Mouse (Mus musculus) neural tube, embryonic 12.5 days (tissue): ENCODE measurements around the gene Arid5a. TPM values are rescaled to one million over a fixed set of nuclear protein-coding genes. Genes with fewer than 3 reads are reported as not detected.

Experiments
- ATAC-seq: fragments of 200-750 bp; cut with Nextera tagmentation; 2 replicates; pipeline ENCODE4 v1.8.0; 2017; ENCODE audit warnings: low read depth, mild to moderate bottlenecking, moderate TSS enrichment, moderate library complexity; ENCODE audit not compliant: low FRiP score
- H3K27ac ChIP-seq: fragments of 300-500 bp; sonication (generic); 2 replicates; pipeline ENCODE4 v1.5.1; 2016
- H3K27me3 ChIP-seq: fragments of 300-500 bp; sonication (generic); replicated peaks from 2 replicates; pipeline ENCODE4 v1.6.1; 2016; ENCODE audit warnings: mild to moderate bottlenecking
- H3K36me3 ChIP-seq: fragments of 300-500 bp; sonication (generic); 2 replicates; pipeline ENCODE4 v1.6.1; 2016; ENCODE audit warnings: mild to moderate bottlenecking
- H3K4me1 ChIP-seq: fragments of 300-500 bp; sonication (generic); 2 replicates; pipeline ENCODE4 v1.6.1; 2016
- H3K4me2 ChIP-seq: fragments of 300-500 bp; sonication (generic); replicated peaks from 2 replicates; pipeline ENCODE4 v1.6.1; 2016; ENCODE audit warnings: mild to moderate bottlenecking
- H3K4me3 ChIP-seq: fragments of 300-500 bp; sonication (generic); 2 replicates; pipeline ENCODE4 v1.5.1; 2016
- H3K9ac ChIP-seq: fragments of 300-500 bp; sonication (generic); 2 replicates; pipeline ENCODE4 v1.6.1; 2016; ENCODE audit warnings: mild to moderate bottlenecking
- H3K9me3 ChIP-seq: fragments of 300-500 bp; sonication (generic); 2 replicates; pipeline ENCODE4 v1.6.1; 2016; ENCODE audit warnings: mild to moderate bottlenecking
- WGBS: fragments of 180-500 bp; shearing (Covaris S2); methylation state at CpG from one replicate; pipeline ENCODE4 v1.1.7; 2016; 5-methylcytosine and 5-hydroxymethylcytosine counted together
- polyA plus RNA-seq: library from polyadenylated mRNA; unstranded; fragments of >200 nt; fragmentation: Nextera tagmentation; extraction: Ambion mirVana; gene quantifications from 2 replicates; pipeline ENCODE4 v1.2.1, GENCODE M21; 2016

Arid5a gene
- polyA plus RNA-seq, 1 experiment from 2014 or later = 5.2 TPM

- no peak overlapping the region for H3K27ac ChIP-seq
- 90% methylated on average over 11 of the region's 11 CpGs for WGBS
- no peak overlapping the region for H3K4me2 ChIP-seq
- peaks cover 2% of the 10 kb centered on the region; the same call in 1 of the 2 replicates for H3K27me3 ChIP-seq
- H3K4me1 ChIP-seq = no peaks in the 10 kb centered on the region
- peaks cover 1% of the 10 kb centered on the region; the same call in 1 of the 2 replicates for H3K36me3 ChIP-seq
- no peak overlapping the region for H3K4me3 ChIP-seq
- no peak overlapping the region for H3K9ac ChIP-seq
- H3K9me3 ChIP-seq = no peaks in the 10 kb centered on the region
- no peak for ATAC-seq
These were observed 7.6 kb downstream of the Arid5a start for GRCm38 (mm10) chr1:36314959-36315775.

- WGBS = 91% methylated on average over 2 of the region's 2 CpGs
- peaks cover 7% of the 10 kb centered on the region; the same call in 1 of the 2 replicates for H3K36me3 ChIP-seq
These were observed 8.2 kb downstream of the Arid5a start for GRCm38 (mm10) chr1:36315776-36316100.

DNA sequence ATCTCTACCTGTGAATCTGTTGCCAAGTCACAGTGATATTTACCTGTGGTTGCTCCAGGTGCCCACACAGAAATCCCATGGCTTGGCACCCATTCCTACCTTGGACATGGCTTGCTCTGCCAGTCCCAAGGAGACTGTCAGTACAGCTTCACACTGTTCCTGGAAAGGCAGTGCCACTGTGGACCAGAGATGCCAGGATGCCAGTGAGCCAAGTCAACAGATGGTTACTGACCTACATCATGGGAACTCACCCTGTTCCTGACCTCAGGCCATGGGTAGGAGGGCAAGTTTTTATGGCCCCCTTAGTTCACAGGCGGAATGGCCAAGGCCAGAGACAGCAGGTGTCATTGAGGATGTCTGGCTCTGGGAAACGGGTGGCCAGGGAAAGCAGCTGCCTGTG lies 13.6 kb downstream of the Arid5a start:
- Histone ChIP-seq H3K4me2 (no peak overlapping the region), H3K4me3 (no peak overlapping the region), H3K9me3 (no peaks in the 10 kb centered on the region), H3K4me1 (no peaks in the 10 kb centered on the region), H3K9ac (no peak overlapping the region), H3K27me3 (no peaks in the 10 kb centered on the region), H3K27ac (no peak overlapping the region), H3K36me3 (peaks cover 9% of the 10 kb centered on the region; the same call in 1 of the 2 replicates)
- 69% methylated on average over 2 of the region's 2 CpGs for whole genome bisulfite sequencing
- ATAC-seq = no peak

More at GRCm38 (mm10) chr1:36315776-36316100, 8.2 kb downstream of the Arid5a start:
- H3K4me2 ChIP-seq = no peak overlapping the region
- no peak overlapping the region for H3K4me3 ChIP-seq
- H3K27ac ChIP-seq = no peak overlapping the region
- H3K4me1 ChIP-seq = no peaks in the 10 kb centered on the region
- no peaks in the 10 kb centered on the region for H3K9me3 ChIP-seq
- H3K9ac ChIP-seq = no peak overlapping the region
- ATAC-seq = no peak
- no peaks in the 10 kb centered on the region for H3K27me3 ChIP-seq

- Histone ChIP-seq H3K4me3 (no peak overlapping the region), H3K36me3 (peaks cover 9% of the 10 kb centered on the region; the same call in 1 of the 2 replicates), H3K9ac (no peak overlapping the region), H3K9me3 (no peaks in the 10 kb centered on the region), H3K27ac (no peak overlapping the region), H3K27me3 (no peaks in the 10 kb centered on the region), H3K4me2 (no peak overlapping the region), H3K4me1 (no peaks in the 10 kb centered on the region)
- no peak for ATAC-seq
- WGBS = 76% methylated on average over 11 of the region's 11 CpGs
These were observed 14.5 kb downstream of the Arid5a start for GRCm38 (mm10) chr1:36321829-36322573.

- no peak overlapping the region for H3K27ac ChIP-seq
- H3K9me3 ChIP-seq = no peaks in the 10 kb centered on the region
- WGBS = 79% methylated on average over 9 of the region's 9 CpGs
- no peak overlapping the region for H3K9ac ChIP-seq
- no peak overlapping the region for H3K4me2 ChIP-seq
- no peak for ATAC-seq
- H3K27me3 ChIP-seq = no peaks in the 10 kb centered on the region
- no peaks in the 10 kb centered on the region for H3K4me1 ChIP-seq
- peaks cover 9% of the 10 kb centered on the region; the same call in 1 of the 2 replicates for H3K36me3 ChIP-seq
- H3K4me3 ChIP-seq = no peak overlapping the region
These were observed 15.5 kb downstream of the Arid5a start for GRCm38 (mm10) chr1:36323076-36323475.

DNA sequence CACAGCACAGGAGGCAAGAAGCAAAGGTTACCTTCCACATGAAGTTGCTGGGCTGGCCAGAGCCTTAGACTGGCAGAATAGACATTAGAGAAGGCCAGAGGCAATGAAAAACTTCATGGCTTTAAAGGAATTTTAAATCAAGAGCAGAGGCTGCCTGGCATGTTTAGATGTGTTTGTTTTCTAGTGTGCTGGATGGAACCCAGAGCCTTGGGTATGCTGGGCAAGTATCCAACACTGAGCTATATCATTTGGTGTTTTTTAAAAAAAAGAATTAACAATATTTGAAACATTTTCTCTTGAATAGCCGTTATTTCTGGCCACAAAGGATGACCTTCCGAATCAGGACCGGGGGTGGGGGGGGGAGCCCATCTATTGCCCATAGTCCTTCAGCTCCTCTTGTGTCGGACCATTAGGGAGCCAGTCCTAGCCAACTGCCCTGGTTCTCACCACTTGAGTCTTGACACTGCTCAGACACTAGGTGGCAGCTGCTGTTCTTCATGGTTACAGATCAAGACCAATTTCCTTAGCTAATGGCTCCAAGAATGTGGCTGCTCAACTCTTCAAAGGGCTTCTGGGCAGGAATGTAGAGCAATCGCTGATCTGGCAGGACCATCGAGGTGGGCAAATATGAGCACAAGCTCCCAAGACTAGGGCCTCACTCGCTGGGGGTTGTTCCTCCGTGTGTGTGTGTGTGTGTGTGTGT lies 16.4 kb downstream of the Arid5a start:
- no peaks in the 10 kb centered on the region for H3K27me3 ChIP-seq
- no peak overlapping the region for H3K9ac ChIP-seq
- no peak overlapping the region for H3K4me2 ChIP-seq
- ATAC-seq = peak; percentile 46; the same call in 1 of the 2 replicates
- no peak overlapping the region for H3K27ac ChIP-seq
- 54% methylated on average over 8 of the region's 8 CpGs for WGBS
- H3K9me3 ChIP-seq = no peaks in the 10 kb centered on the region
- no peak overlapping the region for H3K4me3 ChIP-seq
- H3K4me1 ChIP-seq = no peaks in the 10 kb centered on the region
- H3K36me3 ChIP-seq = peaks cover 9% of the 10 kb centered on the region; the same call in 1 of the 2 replicates

DNA sequence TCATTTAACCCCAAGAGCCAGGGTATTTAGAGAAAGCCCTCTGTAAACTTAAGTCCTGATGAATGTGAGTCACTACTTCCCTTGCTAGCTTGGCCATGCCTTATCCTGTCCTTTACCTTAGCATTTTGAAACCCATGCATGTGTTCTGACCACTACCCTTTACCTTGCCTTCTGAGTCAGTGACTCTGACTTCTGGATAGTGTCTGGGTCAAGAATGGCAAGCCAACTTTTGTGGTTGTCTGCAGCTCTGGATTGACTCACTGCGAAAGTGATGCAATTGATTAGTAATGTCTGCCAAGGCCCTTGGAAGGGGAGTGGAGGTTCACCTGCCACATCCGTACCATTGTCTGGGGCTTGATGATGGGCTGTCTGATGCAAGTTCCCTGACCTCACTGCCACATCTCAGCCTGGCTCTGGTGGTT lies 18.4 kb downstream of the Arid5a start:
- WGBS = 93% methylated on average over 2 of the region's 2 CpGs

GRCm38 (mm10) chr1:36326815-36327214 lies 19.3 kb downstream of the Arid5a start:
- Histone ChIP-seq H3K9me3 (no peaks in the 10 kb centered on the region), H3K27me3 (no peaks in the 10 kb centered on the region), H3K9ac (no peak overlapping the region), H3K4me2 (no peak overlapping the region), H3K27ac (no peak overlapping the region), H3K4me3 (no peak overlapping the region), H3K4me1 (no peaks in the 10 kb centered on the region), H3K36me3 (peaks cover 3% of the 10 kb centered on the region; the same call in 1 of the 2 replicates)
- WGBS = 91% methylated on average over 2 of the region's 2 CpGs
- no peak for ATAC-seq

More for the DNA sequence above, 18.4 kb downstream of the Arid5a start:
- no peak for ATAC-seq
- Histone ChIP-seq H3K27me3 (no peaks in the 10 kb centered on the region), H3K4me2 (no peak overlapping the region), H3K9ac (no peak overlapping the region), H3K9me3 (no peaks in the 10 kb centered on the region), H3K36me3 (peaks cover under 1% of the 10 kb centered on the region; the same call in 1 of the 2 replicates), H3K4me3 (no peak overlapping the region), H3K27ac (no peak overlapping the region), H3K4me1 (no peaks in the 10 kb centered on the region)

DNA sequence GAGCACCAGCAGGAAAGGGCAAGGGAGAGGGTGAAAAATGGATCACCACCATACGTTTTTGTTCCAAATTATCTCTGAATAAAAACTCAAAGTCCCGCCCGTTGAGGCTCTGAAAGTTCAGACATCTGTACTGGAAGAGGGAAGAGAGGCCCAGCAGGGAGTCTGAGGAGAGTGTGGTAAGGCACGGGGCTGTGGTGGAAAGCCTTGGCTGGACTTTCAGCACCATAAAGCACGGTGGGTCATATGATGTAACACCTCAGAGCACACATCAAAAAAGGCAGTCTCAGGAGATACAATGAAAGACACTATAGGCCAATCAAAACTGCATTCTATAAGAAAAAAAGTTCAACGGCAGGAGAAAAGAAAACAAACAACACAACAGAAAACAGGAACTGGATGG lies 24.2 kb downstream of the Arid5a start:
- H3K27me3 ChIP-seq = no peaks in the 10 kb centered on the region
- H3K4me1 ChIP-seq = no peaks in the 10 kb centered on the region
- H3K27ac ChIP-seq = no peak overlapping the region
- H3K9me3 ChIP-seq = no peaks in the 10 kb centered on the region
- H3K4me3 ChIP-seq = no peak overlapping the region
- ATAC-seq = no peak
- no peak overlapping the region for H3K4me2 ChIP-seq
- WGBS = 80% methylated on average over 6 of the region's 6 CpGs
- no peak overlapping the region for H3K9ac ChIP-seq
- H3K36me3 ChIP-seq = peaks cover 30% of the 10 kb centered on the region

GRCm38 (mm10) chr1:36332955-36333887 lies 25.7 kb downstream of the Arid5a start:
- Histone ChIP-seq H3K9ac (no peak overlapping the region), H3K4me3 (no peak overlapping the region), H3K36me3 (peaks cover 44% of the 10 kb centered on the region), H3K27me3 (no peaks in the 10 kb centered on the region), H3K4me2 (no peak overlapping the region), H3K4me1 (no peaks in the 10 kb centered on the region), H3K27ac (no peak overlapping the region), H3K9me3 (no peaks in the 10 kb centered on the region)
- WGBS = 85% methylated on average over 14 of the region's 14 CpGs
- ATAC-seq = no peak

- peaks cover 95% of the 10 kb centered on the region for H3K36me3 ChIP-seq
These were observed 35.0 kb downstream of the Arid5a start for GRCm38 (mm10) chr1:36342547-36342946.

More at GRCm38 (mm10) chr1:36342547-36342946, 35.0 kb downstream of the Arid5a start:
- Histone ChIP-seq H3K4me3 (no peak overlapping the region), H3K4me2 (no peak overlapping the region), H3K9ac (no peak overlapping the region), H3K27ac (no peak overlapping the region), H3K4me1 (no peaks in the 10 kb centered on the region), H3K27me3 (no peaks in the 10 kb centered on the region), H3K9me3 (no peaks in the 10 kb centered on the region)
- no peak for ATAC-seq
- 96% methylated on average over 6 of the region's 6 CpGs for WGBS
